Mouse (Mus musculus): Measurements from ENCODE around the gene Prepl. TPM values are rescaled to one million over a fixed set of nuclear protein-coding genes. Genes with fewer than 3 reads are reported as not detected.

The Prepl gene
- polyA plus RNA-seq, 1 experiment = 18.0 TPM

DNA sequence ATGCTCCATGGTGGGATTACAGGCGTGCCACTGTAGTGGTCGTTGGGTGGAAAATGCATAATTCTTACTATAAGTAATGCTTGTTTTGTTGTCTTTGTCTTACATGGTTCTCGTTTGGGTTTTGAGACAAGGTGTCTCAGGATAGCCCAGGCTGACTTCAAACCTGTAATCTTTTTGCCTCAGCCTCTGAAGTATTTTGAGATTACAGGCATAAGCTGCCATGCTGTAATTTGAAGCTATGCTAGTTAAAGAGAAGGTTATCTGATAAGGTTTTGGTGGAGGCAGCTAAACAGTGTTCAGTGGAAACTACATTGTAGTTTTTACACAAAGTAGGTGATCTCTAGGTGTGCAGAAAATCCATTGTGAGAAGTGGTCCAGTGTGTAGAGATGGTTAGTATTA lies 71.7 kb downstream of the Prepl start:
- no peak for TF ChIP-seq POLR2A (IDR thresholded peaks at IDR 0.05; ENCODE audit: low read depth, low read length)
- no peak for TF ChIP-seq CTCF (conservative IDR thresholded peaks at IDR 0.05; ENCODE audit: insufficient read depth, insufficient read length, low read depth, low read length)
- Histone ChIP-seq H3K36me3 (ENCODE audit: control insufficient read depth, insufficient read depth, low read length) (0 out of 2 replicates have a peak, but pooled peaks cover 2% of the 10 kb centered on the region), H3K4me1 (ENCODE audit: control insufficient read depth, insufficient read depth, low read length) (no peaks in the 10 kb centered on the region), H3K4me3 (ENCODE audit: insufficient read depth, low read depth, low read length) (no peak overlapping the region), H3K27me3 (replicated peaks; ENCODE audit: control insufficient read depth, insufficient read depth, low read length) (no peaks in the 10 kb centered on the region), H3K27ac (ENCODE audit: insufficient read depth, low read depth, low read length) (no peak overlapping the region)
- WGBS = 89% methylated on average over 3 of the region's 3 CpGs
- no peak for DNase-seq

DNA sequence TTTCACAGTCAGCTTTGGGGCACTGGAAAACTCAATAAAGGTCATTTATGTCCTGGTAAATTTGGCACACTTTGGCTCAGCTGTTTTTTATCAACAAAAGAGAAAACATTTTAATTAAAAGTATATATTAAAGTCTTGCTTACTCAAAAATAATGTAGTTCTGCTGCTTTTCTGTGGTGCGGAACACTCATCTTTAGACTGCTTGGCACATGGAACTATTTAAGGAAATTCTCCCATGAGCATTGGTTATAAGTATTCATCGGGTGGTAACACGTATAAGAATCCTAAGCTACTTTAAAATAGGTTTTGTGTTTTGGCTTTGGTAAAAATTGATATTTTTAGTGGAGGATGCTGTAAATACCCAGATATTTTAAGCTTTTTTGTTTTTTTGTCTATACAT lies 75.4 kb downstream of the Prepl start:
- Histone ChIP-seq H3K4me1 (ENCODE audit: control insufficient read depth, insufficient read depth, low read length) (no peaks in the 10 kb centered on the region), H3K36me3 (ENCODE audit: control insufficient read depth, insufficient read depth, low read length) (peaks cover 4% of the 10 kb centered on the region; the same call in 1 of the 2 replicates), H3K27ac (ENCODE audit: insufficient read depth, low read depth, low read length) (no peak overlapping the region), H3K4me3 (ENCODE audit: insufficient read depth, low read depth, low read length) (no peak overlapping the region), H3K27me3 (replicated peaks; ENCODE audit: control insufficient read depth, insufficient read depth, low read length) (no peaks in the 10 kb centered on the region)
- no peak for DNase-seq
- TF ChIP-seq POLR2A (IDR thresholded peaks at IDR 0.05; ENCODE audit: low read depth, low read length) = no peak
- TF ChIP-seq CTCF (conservative IDR thresholded peaks at IDR 0.05; ENCODE audit: insufficient read depth, insufficient read length, low read depth, low read length) = no peak
- 90% methylated on average over 3 of the region's 3 CpGs for WGBS

DNA sequence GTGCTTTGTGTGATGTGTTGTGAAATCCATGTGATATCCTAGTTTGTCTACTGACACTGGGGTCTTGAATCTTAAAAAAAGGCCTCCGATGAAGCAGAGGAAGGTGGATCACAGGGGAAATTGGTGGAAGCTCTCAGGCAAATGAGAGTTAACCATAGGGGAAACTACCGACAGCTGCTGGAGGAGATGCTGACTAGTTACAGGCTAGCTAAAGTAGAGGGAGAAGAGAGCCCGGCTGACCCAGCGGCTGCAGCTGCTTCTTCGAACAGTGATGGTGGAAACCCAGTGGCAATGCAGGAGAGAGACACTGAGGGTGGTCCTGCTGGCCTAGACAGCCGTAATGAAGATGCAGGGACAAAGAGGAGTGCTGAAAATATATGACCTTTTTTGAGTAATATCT lies 76.6 kb downstream of the Prepl start:
- no peak overlapping the region for H3K4me3 ChIP-seq (ENCODE audit: insufficient read depth, low read depth, low read length)
- TF ChIP-seq CTCF (conservative IDR thresholded peaks at IDR 0.05; ENCODE audit: insufficient read depth, insufficient read length, low read depth, low read length) (no peak), POLR2A (IDR thresholded peaks at IDR 0.05; ENCODE audit: low read depth, low read length) (no peak)
- H3K27ac ChIP-seq (ENCODE audit: insufficient read depth, low read depth, low read length) = no peak overlapping the region
- H3K27me3 ChIP-seq (replicated peaks; ENCODE audit: control insufficient read depth, insufficient read depth, low read length) = no peaks in the 10 kb centered on the region
- H3K36me3 ChIP-seq (ENCODE audit: control insufficient read depth, insufficient read depth, low read length) = peaks cover 4% of the 10 kb centered on the region; the same call in 1 of the 2 replicates
- 86% methylated on average over 6 of the region's 6 CpGs for WGBS
- H3K4me1 ChIP-seq (ENCODE audit: control insufficient read depth, insufficient read depth, low read length) = no peaks in the 10 kb centered on the region
- no peak for DNase-seq

Other genes starting within 250 kb of the Prepl start
- 34.2 and 46.4 TPM in 2 replicates for gene Ppm1b, start 133.5 kb downstream of the Prepl start, polyA plus RNA-seq (2012; rRNA removed)
- gene Slc3a1, start 61.9 kb downstream of the Prepl start, polyA plus RNA-seq (2012; rRNA removed) = 289 and 340 TPM in 2 replicates
- gene Camkmt, start 311 bp upstream of the Prepl start, polyA plus RNA-seq (2012; rRNA removed) = 3.6 and 3.9 TPM in 2 replicates

All from kidney, adult 2 months (tissue).